Mouse (Mus musculus) left cerebral cortex, postnatal 4 days (tissue): ENCODE measurements at regions not wholly inside any gene's neighbourhood (a gene's known extent, or its start where the extent isn't known, plus 50 kb on each side); places are given as distances from the start of the nearest gene placed in this dataset.

ENCODE experiments used
- DNase-seq: peaks from one replicate; pipeline ENCODE4 v3.0.0-alpha.2; 2022
- intact Hi-C: fragments of 180-260 bp; cut with DNase I; formaldehyde crosslinking; loops from one replicate; pipeline ENCODE4 v1.15.1; 2025

DNA sequence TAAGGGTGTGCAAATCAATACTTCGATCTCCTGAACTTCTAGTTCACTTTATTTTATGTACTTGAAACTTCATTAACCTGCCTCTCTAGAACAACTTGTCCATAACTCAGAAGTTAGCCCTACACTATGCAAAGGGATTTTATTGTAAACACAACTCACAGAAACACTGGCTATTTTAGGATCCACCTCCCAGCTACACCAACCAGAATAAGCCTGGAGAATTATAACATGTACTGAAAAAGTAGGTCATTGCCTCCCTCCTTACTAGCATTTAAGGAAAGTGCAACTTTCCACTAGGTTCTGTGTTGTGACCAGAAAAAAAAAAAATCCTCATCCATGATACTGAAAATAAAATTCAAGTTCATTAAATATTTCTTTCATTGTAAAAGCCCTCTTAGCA lies 382.0 kb upstream of the Sptlc3 start:
- intact Hi-C loops = no loop called here
- DNase-seq = no peak

GRCm38 (mm10) chr2:139114523-139114922 lies 379.2 kb upstream of the Sptlc3 start:
- intact Hi-C loops = no loop called here
- no peak for DNase-seq

GRCm38 (mm10) chr2:139120905-139121304 lies 372.8 kb upstream of the Sptlc3 start:
- DNase-seq = no peak
- intact Hi-C loops = no loop called here

DNA sequence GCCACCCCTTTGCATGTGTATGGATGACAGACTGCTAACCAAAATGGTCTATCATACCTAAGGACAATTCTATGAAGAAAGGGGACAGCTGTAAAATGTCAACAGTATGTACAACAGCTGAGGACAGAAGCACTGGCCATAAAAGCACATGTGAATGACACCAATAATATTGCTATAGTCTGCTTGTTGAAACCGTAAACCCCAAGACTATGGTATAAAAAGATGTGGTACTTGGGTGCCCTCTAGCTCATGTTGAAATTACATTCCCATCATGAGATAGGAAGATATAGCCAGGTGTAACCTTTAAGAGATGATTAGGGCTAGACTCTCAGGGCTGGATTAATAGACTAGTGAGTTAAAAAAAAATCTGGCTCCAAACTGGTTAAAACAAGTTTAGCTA lies 361.6 kb upstream of the Sptlc3 start:
- intact Hi-C loops = loop anchor here (5.0 kb wide), 2 partner anchors 850 to 1155 kb away; no protein-coding TSS in a partner anchor
- no peak for DNase-seq

- DNase-seq = no peak
- intact Hi-C loops = no loop called here
Observed at GRCm38 (mm10) chr2:139147004-139147403, 346.7 kb upstream of the Sptlc3 start.

DNA sequence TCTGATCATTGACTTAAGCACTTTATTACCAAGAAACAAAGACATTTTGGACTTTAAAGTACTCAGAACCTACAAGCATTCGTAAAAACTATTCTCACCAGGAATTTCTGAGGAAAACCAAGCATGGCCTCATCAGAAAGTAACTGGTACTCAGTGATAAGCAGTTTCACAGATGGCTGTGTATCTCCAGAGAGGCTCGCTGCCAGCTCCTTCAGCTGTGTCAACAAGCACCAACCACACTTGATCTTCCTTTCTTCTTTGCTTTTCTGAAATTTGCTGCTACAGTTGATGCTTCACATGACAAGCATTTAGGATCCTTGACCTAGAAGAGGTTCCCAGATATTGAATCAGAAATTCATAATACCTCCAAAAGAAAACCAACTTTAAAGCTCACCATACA lies 314.1 kb upstream of the Sptlc3 start:
- peak; percentile 8 for DNase-seq

DNA sequence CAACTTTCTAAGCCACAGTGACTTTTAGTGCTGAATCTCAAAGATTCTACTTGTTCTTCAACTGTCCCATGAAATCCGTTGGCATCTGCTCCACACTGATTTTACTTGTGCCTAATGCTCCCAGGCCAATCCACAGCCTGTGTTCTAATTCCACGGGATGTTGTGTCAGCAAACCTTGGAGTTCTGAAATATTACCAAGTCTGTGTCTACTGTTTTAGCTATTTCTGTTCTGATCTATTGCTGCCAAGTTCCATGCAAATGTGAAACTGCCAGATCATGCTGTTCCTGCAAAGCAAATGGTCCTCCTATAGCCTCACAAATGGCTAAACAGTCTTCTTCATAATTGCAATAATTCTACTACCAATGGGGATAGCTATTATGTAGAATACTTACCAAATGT lies 295.4 kb upstream of the Sptlc3 start:
- DNase-seq = no peak
- intact Hi-C loops = no loop called here

More for the DNA sequence above, 314.1 kb upstream of the Sptlc3 start:
- intact Hi-C loops = no loop called here

DNA sequence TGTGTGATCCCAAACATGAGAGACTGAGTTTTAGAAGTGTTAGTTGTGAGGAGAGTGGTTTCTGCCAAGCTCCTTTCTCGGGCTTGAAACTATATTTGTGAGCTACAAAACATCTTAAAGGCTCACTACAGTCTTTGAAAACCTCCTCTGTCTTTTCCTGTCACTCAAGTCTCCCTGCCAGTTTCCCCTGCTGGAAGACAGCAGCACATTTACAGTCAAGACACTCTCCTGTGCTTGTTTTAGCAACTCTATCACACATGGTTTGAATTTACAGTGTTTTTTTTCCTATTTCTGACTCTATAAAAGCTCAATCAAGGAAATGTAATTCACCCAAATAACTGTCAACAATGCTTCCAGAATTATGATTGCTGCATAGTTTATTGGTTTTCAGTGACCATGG lies 286.1 kb upstream of the Sptlc3 start:
- intact Hi-C loops = no loop called here
- no peak for DNase-seq

- DNase-seq = peak; percentile 16
- intact Hi-C loops = no loop called here
Observed at GRCm38 (mm10) chr2:139220757-139221400, 272.8 kb upstream of the Sptlc3 start.

DNA sequence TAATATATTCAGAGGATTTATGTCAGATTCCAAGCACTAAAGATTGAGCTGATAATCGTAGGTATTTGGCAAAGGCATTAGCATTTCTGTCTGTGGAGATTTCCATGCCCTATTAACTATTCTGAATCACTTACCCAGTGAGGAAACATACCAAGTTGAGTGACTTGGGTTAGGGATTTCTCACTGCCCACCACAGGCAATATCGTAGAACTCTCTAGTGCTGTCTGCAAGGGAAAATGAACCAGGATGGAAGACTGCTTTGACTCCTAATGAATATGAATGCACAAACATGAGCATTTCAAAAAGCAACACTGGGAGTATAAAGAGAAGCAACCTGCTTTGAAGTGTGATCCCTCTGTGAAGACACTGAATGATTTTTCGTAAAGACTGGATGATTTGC lies 263.3 kb upstream of the Sptlc3 start:
- intact Hi-C loops = no loop called here
- no peak for DNase-seq

GRCm38 (mm10) chr2:139250138-139250537 lies 243.6 kb upstream of the Sptlc3 start:
- no peak for DNase-seq
- intact Hi-C loops = no loop called here

DNA sequence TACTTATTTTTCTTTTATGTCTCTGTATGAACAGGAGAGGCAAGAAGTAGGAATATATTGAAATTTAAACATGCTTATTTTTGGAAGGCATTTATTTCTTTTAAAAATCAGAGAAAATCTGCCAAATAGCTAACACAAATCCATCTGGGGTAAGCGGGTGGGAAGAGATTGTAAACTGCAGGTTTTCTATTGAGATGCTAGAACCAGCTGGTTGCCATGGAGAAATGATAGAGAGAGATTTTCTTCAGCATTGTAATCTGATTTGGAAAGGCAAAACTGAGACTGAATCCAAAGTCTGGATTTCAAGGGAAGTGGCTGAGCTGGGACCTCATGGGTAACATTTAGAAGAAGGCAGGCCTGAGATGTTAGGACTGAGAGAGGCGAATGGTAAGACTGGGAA lies 226.6 kb upstream of the Sptlc3 start:
- intact Hi-C loops = no loop called here

GRCm38 (mm10) chr2:139276581-139276980 lies 217.1 kb upstream of the Sptlc3 start:
- intact Hi-C loops = no loop called here

More for the DNA sequence above, 226.6 kb upstream of the Sptlc3 start:
- DNase-seq = no peak

GRCm38 (mm10) chr2:139277571-139277970 lies 216.1 kb upstream of the Sptlc3 start:
- intact Hi-C loops = no loop called here
- peak; percentile 38 for DNase-seq

More at GRCm38 (mm10) chr2:139276581-139276980, 217.1 kb upstream of the Sptlc3 start:
- peak; percentile 71 for DNase-seq

GRCm38 (mm10) chr2:139281056-139281455 lies 212.7 kb upstream of the Sptlc3 start:
- intact Hi-C loops = no loop called here
- no peak for DNase-seq

DNA sequence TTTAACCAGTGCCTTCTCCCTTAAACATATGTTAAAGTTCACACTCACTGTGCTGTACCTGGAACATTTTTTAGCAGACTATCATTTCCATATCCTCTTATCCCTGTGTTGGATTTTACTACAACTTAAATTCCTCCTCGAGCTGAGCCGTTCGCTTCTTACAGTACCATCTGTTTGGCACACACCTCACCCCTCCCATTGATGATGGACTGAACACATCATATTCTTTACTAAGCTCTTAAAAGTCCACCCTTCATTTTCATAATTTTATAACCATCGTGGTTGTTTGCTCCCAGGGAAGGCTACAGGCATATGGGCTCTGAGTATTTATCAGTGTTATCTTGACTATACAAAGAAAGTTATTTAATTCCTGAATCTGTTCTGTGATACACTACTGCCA lies 209.4 kb upstream of the Sptlc3 start:
- no peak for DNase-seq
- intact Hi-C loops = no loop called here

DNA sequence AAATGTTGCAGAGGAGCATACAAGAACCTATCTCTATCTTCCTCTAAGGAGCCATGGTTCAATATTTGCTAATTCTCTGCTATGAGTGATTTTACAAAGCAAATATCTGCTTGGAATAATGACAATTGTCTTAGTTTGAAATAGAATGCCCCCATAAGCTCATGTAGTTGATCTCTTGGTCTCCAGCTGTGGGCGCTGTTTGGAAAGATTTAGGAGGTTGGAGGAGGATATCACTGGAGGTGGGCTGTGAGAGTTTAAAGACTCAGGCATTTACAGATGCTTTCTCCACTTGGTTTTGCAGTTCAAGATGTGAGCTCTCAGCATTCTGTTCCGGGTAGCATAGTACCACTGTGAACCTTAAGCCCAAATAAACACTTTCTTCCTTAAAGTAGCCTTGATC lies 207.3 kb upstream of the Sptlc3 start:
- intact Hi-C loops = no loop called here
- peak; percentile 28 for DNase-seq

DNA sequence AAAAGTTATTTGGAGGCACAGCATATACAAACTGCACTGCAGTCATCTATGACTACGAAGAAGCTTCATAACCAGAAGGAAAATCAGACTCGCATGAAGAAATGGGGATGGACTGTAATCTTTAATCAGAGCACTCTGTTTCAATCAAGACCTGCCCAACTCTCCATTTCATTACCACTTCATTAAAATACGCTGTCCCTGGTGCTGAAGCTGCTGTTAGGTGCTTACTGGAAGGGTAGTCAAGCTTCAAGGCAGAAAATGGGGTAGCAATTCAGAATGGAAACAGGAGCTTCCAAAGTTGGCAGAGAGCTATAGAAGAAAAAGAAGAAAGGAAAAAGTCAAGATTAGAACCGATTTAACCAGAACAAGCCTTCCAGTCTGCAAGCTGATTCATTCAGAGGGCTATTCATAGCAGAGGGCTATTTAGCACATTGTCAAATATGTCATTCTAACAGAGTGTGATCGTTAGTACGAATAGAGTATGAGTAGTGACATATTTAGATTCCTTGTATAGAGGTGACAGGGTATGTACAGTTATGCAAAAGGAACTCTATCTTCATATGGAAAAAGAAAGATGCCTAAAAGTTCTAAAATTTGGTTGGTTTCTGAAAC lies 195.1 kb upstream of the Sptlc3 start:
- DNase-seq = no peak
- intact Hi-C loops = no loop called here

- DNase-seq = peak; percentile 72
Observed at GRCm38 (mm10) chr2:139311401-139311812, 182.3 kb upstream of the Sptlc3 start.

DNA sequence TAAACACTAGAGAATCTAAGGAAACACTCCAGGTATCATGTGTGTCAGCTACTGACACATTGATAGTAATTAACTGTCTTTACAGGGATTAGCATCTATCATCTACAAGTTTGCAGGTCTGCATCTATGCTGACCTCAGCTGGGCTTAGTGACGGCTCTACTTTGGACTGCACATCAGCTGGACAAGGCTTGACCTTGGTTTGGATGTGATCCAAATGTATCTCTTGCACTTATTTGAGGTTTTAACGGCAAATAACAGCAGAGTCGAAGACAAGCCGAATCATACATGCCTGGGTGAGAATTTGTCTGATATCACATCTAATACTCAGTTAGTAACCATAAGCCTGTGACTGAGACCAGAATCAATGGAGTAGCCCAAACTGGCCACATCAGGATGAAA lies 181.7 kb upstream of the Sptlc3 start:
- DNase-seq = no peak
- intact Hi-C loops = no loop called here

More at GRCm38 (mm10) chr2:139311401-139311812, 182.3 kb upstream of the Sptlc3 start:
- intact Hi-C loops = no loop called here

DNA sequence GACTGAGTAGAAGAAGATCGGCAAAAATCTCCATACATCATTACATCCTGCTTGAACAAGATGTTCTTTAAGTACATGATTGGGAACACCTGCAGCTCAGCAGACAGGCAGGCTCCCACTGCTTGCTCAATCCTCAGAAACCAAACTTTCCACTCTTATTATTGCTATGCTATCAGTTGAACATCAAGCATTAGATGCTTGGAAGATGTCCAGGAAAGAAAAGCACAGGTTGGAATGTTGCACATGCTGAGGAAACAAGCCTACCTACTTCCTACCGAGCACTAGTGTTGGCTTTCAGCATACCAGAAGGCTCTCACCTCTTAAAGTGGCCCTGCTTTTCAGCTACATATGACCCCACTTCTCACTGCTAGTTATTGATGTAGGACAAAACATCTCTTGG lies 171.2 kb upstream of the Sptlc3 start:
- intact Hi-C loops = no loop called here
- no peak for DNase-seq

- intact Hi-C loops = no loop called here
- no peak for DNase-seq
Observed at GRCm38 (mm10) chr2:139325501-139325900, 168.2 kb upstream of the Sptlc3 start.

- intact Hi-C loops = no loop called here
- peak; percentile 2 for DNase-seq
Observed at GRCm38 (mm10) chr2:139334681-139335080, 159.0 kb upstream of the Sptlc3 start.
